Mouse (Mus musculus) limb, embryonic 11.5 days (tissue): ENCODE measurements around the gene Slc37a3. TPM values are rescaled to one million over a fixed set of nuclear protein-coding genes. Genes with fewer than 3 reads are reported as not detected.
"Not testable (repeated sequence)": the region's sequence is repeated elsewhere in the genome, so short reads cannot be mapped to it uniquely, and the experiment has no call there.

ENCODE experiments used
- ATAC-seq: fragments of 200-750 bp; cut with Nextera tagmentation; 2 replicates; pipeline ENCODE4 v1.8.0; 2017; ENCODE audit warnings: low read depth; ENCODE audit not compliant: insufficient number of reproducible peaks, low FRiP score, low TSS enrichment
- DNase-seq: peaks from one replicate; pipeline ENCODE4 v3.0.0-alpha.2; 2015; ENCODE audit warnings: low spot score
- H3K27ac ChIP-seq: fragments of 300-500 bp; sonication (generic); replicated peaks from 2 replicates; pipeline ENCODE4 v1.5.1; 2014; ENCODE audit warnings: low read depth, mild to moderate bottlenecking, low read length
- H3K27me3 ChIP-seq: fragments of 300-500 bp; sonication (generic); 2 replicates; pipeline ENCODE4 v1.6.1; 2014; ENCODE audit warnings: mild to moderate bottlenecking, low read length, mixed read lengths; ENCODE audit not compliant: control insufficient read depth, insufficient read depth
- H3K36me3 ChIP-seq: fragments of 300-500 bp; sonication (generic); 2 replicates; pipeline ENCODE4 v1.6.1; 2014; ENCODE audit warnings: mild to moderate bottlenecking, low read length, moderate library complexity, mixed read lengths; ENCODE audit not compliant: control insufficient read depth, insufficient read depth
- H3K4me1 ChIP-seq: fragments of 300-500 bp; sonication (generic); 2 replicates; pipeline ENCODE4 v1.6.1; 2014; ENCODE audit warnings: low read length, mixed read lengths; ENCODE audit not compliant: control insufficient read depth, insufficient read depth
- H3K4me2 ChIP-seq: fragments of 300-500 bp; sonication (generic); 2 replicates; pipeline ENCODE4 v1.6.1; 2014; ENCODE audit warnings: low read depth, mild to moderate bottlenecking, moderate library complexity; ENCODE audit not compliant: severe bottlenecking
- H3K4me3 ChIP-seq: fragments of 300-500 bp; sonication (generic); 2 replicates; pipeline ENCODE4 v1.5.1; 2014; ENCODE audit warnings: low read depth, low read length
- H3K9ac ChIP-seq: fragments of 300-500 bp; sonication (generic); 2 replicates; pipeline ENCODE4 v1.6.1; 2014; ENCODE audit warnings: mild to moderate bottlenecking, low read length
- H3K9me3 ChIP-seq: fragments of 300-500 bp; sonication (generic); 2 replicates; pipeline ENCODE4 v1.6.1; 2016; ENCODE audit warnings: low read length; ENCODE audit not compliant: control insufficient read depth
- WGBS: fragments of 180-500 bp; shearing (Covaris S2); extraction: QIAGEN DNeasy Blood & Tissue Kit; methylation state at CpG from one replicate; pipeline ENCODE4 v1.1.7; 2014; 5-methylcytosine and 5-hydroxymethylcytosine counted together
- polyA plus RNA-seq: library from polyadenylated mRNA; unstranded; fragments of >200 nt; fragmentation: Nextera tagmentation; extraction: Ambion mirVana; gene quantifications from 2 replicates; pipeline ENCODE4 v1.2.1, GENCODE M21; 2014

The Slc37a3 gene
- polyA plus RNA-seq, 1 experiment from 2014 or later: 50.7 TPM

DNA sequence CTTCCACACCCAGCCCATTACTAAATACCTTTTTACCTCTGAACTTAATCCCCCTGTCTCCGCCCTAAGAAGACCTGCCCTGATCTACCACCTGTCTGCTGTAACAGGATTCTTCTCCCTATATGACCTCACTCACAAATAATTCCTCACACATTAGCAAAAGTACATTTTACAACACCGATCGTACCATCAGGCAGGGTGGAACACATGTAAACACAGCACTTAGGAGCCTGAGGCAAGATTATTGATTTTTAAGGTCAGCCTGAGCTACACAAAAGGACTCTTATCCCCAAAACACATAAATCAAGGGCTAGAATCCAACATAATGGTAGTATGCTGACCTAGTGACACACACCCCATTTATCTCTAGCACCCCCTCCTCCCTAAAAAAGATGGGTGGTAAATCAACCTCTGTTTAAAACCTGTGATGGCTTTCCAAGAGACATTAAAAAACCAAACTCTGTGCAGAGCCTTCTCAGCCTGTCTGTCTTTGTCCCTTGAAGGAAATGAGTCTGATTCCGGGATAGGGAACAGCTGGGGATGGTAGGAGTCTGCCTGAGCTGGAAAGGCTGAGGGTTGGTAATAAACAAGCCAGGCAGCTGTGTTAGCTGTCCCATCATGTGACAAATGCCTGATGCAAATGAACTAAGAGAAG, 4.0 kb downstream of the Slc37a3 start:
- H3K9me3 ChIP-seq: no peaks in the 10 kb centered on the region
- no peaks in the 10 kb centered on the region for H3K4me1 ChIP-seq
- DNase-seq: no peak
- ATAC-seq: 0 out of 2 replicates have a peak, but pooled peaks have one; percentile 7
- 70% methylated on average over 4 of the region's 4 CpGs for WGBS
- H3K36me3 ChIP-seq: 0 out of 2 replicates have a peak, but pooled peaks cover 3% of the 10 kb centered on the region
- no peak overlapping the region for H3K27ac ChIP-seq
- H3K9ac ChIP-seq: no peak overlapping the region
- no peaks in the 10 kb centered on the region for H3K27me3 ChIP-seq
- no peak overlapping the region for H3K4me3 ChIP-seq
- H3K4me2 ChIP-seq: no peak overlapping the region

DNA sequence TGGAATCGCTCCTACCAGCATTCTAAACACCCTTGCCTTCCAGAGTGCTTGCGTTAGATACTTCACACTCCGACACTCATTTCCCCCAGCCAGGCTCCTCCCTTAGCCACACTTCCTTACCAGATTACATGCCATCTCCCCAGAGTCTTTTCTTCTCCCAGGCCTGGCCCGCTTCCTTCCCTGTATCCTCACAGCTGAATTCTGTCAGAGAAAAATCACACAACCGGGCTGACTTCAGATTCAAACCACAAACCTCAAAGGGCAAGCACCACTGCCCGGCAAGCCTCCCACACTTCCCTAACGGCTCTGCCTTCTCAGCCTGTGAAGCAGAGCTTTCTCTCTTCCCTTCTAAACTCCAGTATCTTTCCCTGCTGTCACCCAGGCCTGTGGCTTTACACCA, 4.7 kb downstream of the Slc37a3 start:
- H3K27me3 ChIP-seq: no peaks in the 10 kb centered on the region
- 0 out of 2 replicates have a peak, but pooled peaks cover 3% of the 10 kb centered on the region for H3K36me3 ChIP-seq
- ATAC-seq (no peak), DNase-seq (no peak)
- H3K9ac ChIP-seq: no peak overlapping the region
- no peak overlapping the region for H3K4me2 ChIP-seq
- H3K9me3 ChIP-seq: no peaks in the 10 kb centered on the region
- H3K4me1 ChIP-seq: no peaks in the 10 kb centered on the region
- 52% methylated on average over 7 of the region's 7 CpGs for WGBS
- H3K27ac ChIP-seq: no peak overlapping the region
- no peak overlapping the region for H3K4me3 ChIP-seq

DNA sequence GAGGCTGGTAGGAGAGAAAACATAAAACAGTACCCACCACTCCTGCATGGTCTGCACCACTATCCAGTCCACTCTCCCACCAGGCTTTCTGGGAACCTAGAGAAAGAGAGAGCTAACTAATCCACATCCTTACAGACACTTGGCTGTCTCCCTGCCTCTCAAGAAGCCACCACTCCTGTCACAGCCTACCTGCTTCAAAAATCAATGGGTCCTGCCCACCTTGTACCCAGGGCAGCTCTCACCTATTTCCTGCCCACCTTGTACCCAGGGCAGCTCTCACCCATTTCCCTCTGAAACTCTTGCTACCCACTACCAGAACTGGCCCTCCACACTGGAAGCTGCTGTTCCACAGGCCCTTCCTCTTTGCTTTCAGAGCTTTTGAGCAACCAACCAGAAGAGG, 5.4 kb downstream of the Slc37a3 start:
- Histone ChIP-seq H3K36me3 (0 out of 2 replicates have a peak, but pooled peaks cover 3% of the 10 kb centered on the region), H3K9me3 (no peaks in the 10 kb centered on the region), H3K27me3 (no peaks in the 10 kb centered on the region), H3K4me2 (no peak overlapping the region), H3K4me1 (no peaks in the 10 kb centered on the region), H3K4me3 (no peak overlapping the region), H3K9ac (no peak overlapping the region), H3K27ac (no peak overlapping the region)
- no peak for DNase-seq
- ATAC-seq: no peak

DNA sequence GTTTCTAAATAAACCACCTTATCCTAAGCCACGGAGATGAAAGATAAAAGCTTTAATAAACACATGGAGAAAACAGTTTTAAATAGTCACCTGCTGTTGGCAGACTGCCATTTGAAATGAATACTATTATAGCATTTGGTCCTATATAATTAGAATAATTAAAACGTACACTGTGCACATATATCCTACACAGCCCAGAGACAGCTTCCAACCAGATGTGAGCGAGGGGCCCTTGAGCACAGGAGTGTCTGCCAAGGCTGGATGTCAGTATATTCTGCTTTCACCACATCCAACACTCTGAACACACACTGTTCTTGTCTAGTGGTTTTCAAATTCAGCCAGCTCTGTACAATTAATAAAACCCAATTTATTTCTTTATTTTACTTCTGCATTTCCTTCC, 7.8 kb downstream of the Slc37a3 start:
- Histone ChIP-seq H3K36me3 (0 out of 2 replicates have a peak, but pooled peaks cover 3% of the 10 kb centered on the region), H3K4me3 (no peak overlapping the region), H3K27ac (no peak overlapping the region), H3K27me3 (no peaks in the 10 kb centered on the region), H3K4me2 (no peak overlapping the region), H3K9me3 (no peaks in the 10 kb centered on the region), H3K9ac (no peak overlapping the region), H3K4me1 (no peaks in the 10 kb centered on the region)
- DNase-seq: no peak
- no peak for ATAC-seq
- 83% methylated on average over 3 of the region's 3 CpGs for WGBS

DNA sequence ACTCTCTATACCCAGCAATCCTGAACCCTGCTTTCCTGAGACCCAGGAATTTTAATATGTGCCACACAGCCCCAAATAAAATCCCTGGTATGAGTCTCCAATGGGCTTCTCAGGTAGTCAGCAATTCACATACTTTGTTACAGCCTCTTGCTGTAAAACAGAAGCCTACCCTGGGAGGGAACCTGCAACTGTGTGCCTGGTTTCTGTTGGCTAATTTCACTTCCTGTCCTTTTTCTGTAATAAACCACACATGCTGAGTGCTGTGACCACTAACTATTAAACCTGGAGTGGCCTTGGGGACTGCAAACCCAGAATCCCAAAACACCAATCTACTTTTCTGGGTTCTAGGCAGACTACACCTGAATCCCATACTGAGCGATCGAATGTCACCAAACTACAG, 14.8 kb downstream of the Slc37a3 start:
- no peak overlapping the region for H3K9ac ChIP-seq
- no peaks in the 10 kb centered on the region for H3K4me1 ChIP-seq
- H3K4me3 ChIP-seq: no peak overlapping the region
- no peak overlapping the region for H3K27ac ChIP-seq
- WGBS: 85% methylated on average over 2 of the region's 2 CpGs
- H3K9me3 ChIP-seq: no peaks in the 10 kb centered on the region
- H3K4me2 ChIP-seq: no peak overlapping the region
- DNase-seq: no peak
- H3K36me3 ChIP-seq: no peaks in the 10 kb centered on the region; the same call in 1 of the 2 replicates
- no peaks in the 10 kb centered on the region for H3K27me3 ChIP-seq
- no peak for ATAC-seq

DNA sequence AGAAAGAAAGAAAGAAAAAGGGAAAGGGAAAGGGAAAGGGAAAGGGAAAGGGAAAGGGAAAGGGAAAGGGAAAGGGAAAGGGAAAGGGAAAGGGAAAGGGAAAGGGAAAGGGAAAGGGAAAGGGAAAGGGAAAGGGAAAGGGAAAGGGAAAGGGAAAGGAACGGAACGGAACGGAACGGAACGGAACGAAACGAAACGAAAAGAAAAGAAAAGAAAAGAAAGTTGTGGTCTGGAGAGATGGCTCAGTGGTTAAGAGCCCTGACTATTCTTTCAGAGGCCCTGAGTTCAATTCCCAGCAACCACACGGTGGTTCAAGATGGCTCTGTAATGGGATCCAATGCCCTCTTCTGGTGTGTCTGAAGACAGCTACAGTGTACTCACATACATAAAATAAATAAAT, 18.3 kb downstream of the Slc37a3 start:
- H3K4me2 ChIP-seq, H3K9me3 ChIP-seq, H3K4me1 ChIP-seq, DNase-seq, H3K27ac ChIP-seq, H3K4me3 ChIP-seq, ATAC-seq, H3K27me3 ChIP-seq, H3K9ac ChIP-seq, H3K36me3 ChIP-seq: not testable (repeated sequence)
- WGBS: 95% methylated on average over 9 of the region's 9 CpGs

DNA sequence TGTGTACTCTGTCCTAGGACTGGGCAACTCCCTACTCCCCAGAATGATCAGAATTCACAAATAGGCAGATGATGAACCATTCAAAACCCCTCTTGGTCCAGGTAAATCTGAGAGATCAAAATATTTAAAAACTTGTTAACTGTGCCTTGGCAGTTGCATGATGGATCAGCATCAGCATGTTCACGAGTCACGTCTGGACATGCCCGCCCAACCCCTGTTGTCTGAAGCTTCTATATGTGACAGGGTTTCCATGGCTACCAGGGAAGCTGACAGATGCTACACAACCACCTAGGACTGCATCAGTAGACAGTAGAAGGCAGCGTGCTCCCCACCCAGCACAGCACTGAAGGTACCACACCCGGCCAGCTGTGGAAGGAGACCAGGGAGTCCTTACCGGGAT, 28.5 kb downstream of the Slc37a3 start:
- H3K36me3 ChIP-seq: no peaks in the 10 kb centered on the region; the same call in 1 of the 2 replicates

DNA sequence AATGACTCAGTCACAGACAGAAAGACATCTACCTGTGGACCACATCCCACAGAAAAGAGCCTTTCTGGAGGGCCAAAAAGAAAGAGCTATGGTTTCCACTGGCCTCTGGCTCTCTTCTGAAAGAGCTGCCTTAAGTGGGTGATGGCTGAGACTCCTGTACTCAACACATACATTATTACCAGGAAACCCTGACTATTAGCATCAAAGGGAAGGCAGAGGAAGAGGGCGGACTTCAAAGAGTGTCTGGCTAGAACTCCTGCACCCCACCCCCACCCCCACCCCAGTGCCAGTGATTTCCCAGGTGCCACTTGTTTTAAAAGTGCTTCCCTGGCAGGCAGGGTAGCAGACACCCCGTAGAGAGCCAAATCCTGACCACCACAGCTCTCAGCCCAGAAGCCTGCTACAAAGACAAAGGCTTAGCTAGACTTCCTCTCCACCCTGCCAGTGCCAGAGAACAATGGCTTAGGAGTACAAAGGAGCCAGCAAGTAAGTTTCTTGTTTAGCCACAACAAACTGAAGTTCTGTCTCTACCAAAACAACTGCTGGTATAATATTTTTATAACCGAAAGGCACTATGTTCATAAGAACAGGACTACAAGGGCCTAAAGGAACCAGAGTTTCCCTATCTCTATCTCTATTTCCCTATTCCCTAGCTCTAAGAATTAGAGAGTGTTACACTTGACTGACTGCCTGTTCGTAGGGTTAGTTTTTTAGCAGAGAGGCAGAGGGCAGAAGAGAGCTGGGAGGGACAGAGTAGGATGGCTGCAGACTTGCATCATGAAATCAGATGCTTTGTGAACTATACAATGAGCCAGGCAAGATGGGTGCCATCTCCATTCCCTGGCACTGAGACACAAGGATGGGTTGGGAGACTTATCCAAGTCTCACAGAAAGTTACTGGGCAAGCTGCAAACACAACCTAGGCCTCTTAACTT, 29.3 kb downstream of the Slc37a3 start:
- 18% methylated on average over 4 of the region's 4 CpGs for WGBS
- DNase-seq (peak; percentile 36), ATAC-seq (peak; percentile 42; the same call in 1 of the 2 replicates)
- Histone ChIP-seq H3K36me3 (peaks cover 2% of the 10 kb centered on the region; the same call in 1 of the 2 replicates), H3K9ac (no peak overlapping the region), H3K9me3 (no peaks in the 10 kb centered on the region), H3K27ac (peak overlapping the region; percentile 79), H3K27me3 (no peaks in the 10 kb centered on the region), H3K4me1 (peaks cover 12% of the 10 kb centered on the region; the same call in 1 of the 2 replicates), H3K4me3 (no peak overlapping the region), H3K4me2 (no peak overlapping the region)

More for the DNA sequence above, 28.5 kb downstream of the Slc37a3 start:
- Histone ChIP-seq H3K4me2 (no peak overlapping the region), H3K9ac (no peak overlapping the region), H3K4me1 (peaks cover 12% of the 10 kb centered on the region; the same call in 1 of the 2 replicates), H3K27ac (0 out of 2 replicates have a peak overlapping the region, but pooled peaks have one; percentile 45), H3K4me3 (no peak overlapping the region), H3K9me3 (no peaks in the 10 kb centered on the region), H3K27me3 (no peaks in the 10 kb centered on the region)
- 86% methylated on average over 6 of the region's 6 CpGs for WGBS
- ATAC-seq (no peak), DNase-seq (no peak)
